Mouse (Mus musculus): ENCODE measurements around the gene Gpx5.

DNA sequence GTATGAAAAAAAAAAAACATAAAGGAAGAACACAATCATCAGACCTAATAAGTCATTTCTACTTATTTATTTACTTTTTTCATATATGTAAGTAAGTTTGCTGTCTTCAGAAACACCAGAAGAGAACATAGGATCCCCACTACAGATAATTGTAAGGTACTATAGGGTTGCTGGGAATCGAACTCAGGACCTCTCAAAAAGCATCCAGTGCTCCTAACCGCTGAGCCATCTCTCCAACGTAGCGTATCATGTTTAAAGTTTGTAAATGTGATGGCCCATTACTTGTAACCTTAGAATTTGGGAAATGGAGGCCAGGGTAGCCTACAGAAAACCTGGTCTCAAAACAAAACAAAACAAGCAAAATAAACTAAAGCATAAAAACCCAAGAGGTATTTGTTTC lies 25.0 kb downstream of the Gpx5 start:
- no peak for TF ChIP-seq GATA1 (IDR thresholded peaks at IDR 0.05; ENCODE audit: low read length)
- TF ChIP-seq TAL1 (IDR thresholded peaks at IDR 0.05; ENCODE audit: low read length), result no peak

Data from erythroblast, embryonic 14.5 days (primary cell).